19 mouse cellular contexts compared by ENCODE assay signal in the genomic region with DNA sequence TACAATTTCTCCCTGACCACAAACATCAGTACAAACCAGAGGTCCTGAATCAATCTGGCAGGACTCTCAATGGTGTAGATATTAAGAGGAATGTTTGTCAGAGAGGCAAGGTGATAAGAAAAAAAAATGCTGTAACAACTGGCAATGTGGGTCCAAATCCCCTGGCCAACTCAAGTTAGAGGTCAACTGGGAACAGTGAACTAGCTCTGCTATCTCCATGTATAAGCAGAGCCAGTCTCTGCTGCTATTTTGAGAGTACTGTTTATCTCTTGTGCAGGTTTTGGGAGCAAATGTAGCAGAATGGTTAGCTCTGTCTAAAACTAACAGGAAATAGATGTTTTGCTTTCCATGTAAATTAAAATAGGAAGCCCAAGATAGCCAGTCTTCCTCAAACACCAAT.
DNase-seq lines count a peak whose midpoint lies in the region; ATAC-seq and TF ChIP-seq lines count a peak whose summit lies in the region.
"Had no signal": no experiment of that assay in that cellular context is flagged by ENCODE, and none has a peak within 500 bp of the region (broad histone marks: within the 10 kb centered on the region; RNA-seq: fewer than 3 reads in every experiment).

No protein-coding gene starts in this region.

- intact Hi-C loops in heart, postnatal 10 days (cut with DNase I), result no loop called here

- no peak for ATAC-seq in liver, embryonic 12.5 days
- ATAC-seq in heart, embryonic 13.5 days (ENCODE audit: extremely low read depth, insufficient number of reproducible peaks, low FRiP score, low TSS enrichment), result no peak
- ATAC-seq: forebrain, embryonic 16.5 days; hindbrain, embryonic 16.5 days; inflammation-experienced regulatory T-cells, adult 6 months; intestine, postnatal 0 days had no signal

- no peaks in the 10 kb centered on the region for H3K79me2 ChIP-seq in liver, adult 2 months (ENCODE audit: control insufficient read depth, insufficient read depth, low read length)

- H3K27ac ChIP-seq in liver, adult 2 months (replicated peaks; ENCODE audit: insufficient read depth, low read depth, low read length), result no peak overlapping the region
- no peak overlapping the region for H3K27ac ChIP-seq in liver, embryonic 12.5 days
- H3K27ac ChIP-seq in heart, embryonic 13.5 days (replicated peaks), result peak overlapping the region; percentile 28; the same call in 1 of the 2 replicates
- H3K27ac ChIP-seq: embryonic facial prominence, embryonic 12.5 days; forebrain, embryonic 12.5 days; hindbrain, embryonic 12.5 days had no signal

- TF ChIP-seq POLR2A in liver, adult 2 months (IDR thresholded peaks at IDR 0.05; ENCODE audit: extremely low read depth, insufficient read depth, low read length), result no peak

- no peak overlapping the region for H3K4me2 ChIP-seq in liver, embryonic 12.5 days
- H3K4me2 ChIP-seq in heart, embryonic 13.5 days, result no peak overlapping the region
- H3K4me2 ChIP-seq: embryonic facial prominence, embryonic 12.5 days; forebrain, embryonic 12.5 days; hindbrain, embryonic 12.5 days had no signal

- H3K9me3 ChIP-seq in liver, embryonic 12.5 days (replicated peaks), result no peaks in the 10 kb centered on the region
- H3K9me3 ChIP-seq in heart, embryonic 13.5 days, result no peaks in the 10 kb centered on the region
- H3K9me3 ChIP-seq: embryonic facial prominence, embryonic 12.5 days; forebrain, embryonic 12.5 days; hindbrain, embryonic 12.5 days had no signal

- H3K36me3 ChIP-seq in liver, adult 2 months (ENCODE audit: control insufficient read depth, insufficient read depth, low read length), result no peaks in the 10 kb centered on the region
- no peaks in the 10 kb centered on the region for H3K36me3 ChIP-seq in liver, embryonic 12.5 days
- H3K36me3 ChIP-seq in heart, embryonic 13.5 days, result no peaks in the 10 kb centered on the region
- H3K36me3 ChIP-seq: embryonic facial prominence, embryonic 12.5 days; forebrain, embryonic 12.5 days; hindbrain, embryonic 12.5 days had no signal

- DNase-seq in liver, adult 2 months (ENCODE audit: extremely low read depth, low read depth, low spot score), result peak; percentile 43
- DNase-seq in heart, postnatal 10 days, result peak; percentile 30 to 31
- no peak for DNase-seq in cerebellum, postnatal 4 days (ENCODE audit: low spot score in 2 of 2)
- DNase-seq in frontal cortex, postnatal 36 days (ENCODE audit: low spot score in 2 of 2), result no peak
- DNase-seq: adrenal gland, adult 8-10 months; adrenal gland, postnatal 36 days; cerebellum, adult 2 months; cerebellum, postnatal 14 days; gastrocnemius, postnatal 14 days; kidney, adult 8-10 months had no signal

- H3K4me1 ChIP-seq in liver, adult 2 months (ENCODE audit: control insufficient read depth, insufficient read depth, low read length), result no peaks in the 10 kb centered on the region
- no peaks in the 10 kb centered on the region for H3K4me1 ChIP-seq in liver, embryonic 12.5 days
- H3K4me1 ChIP-seq in heart, embryonic 13.5 days, result peaks cover 13% of the 10 kb centered on the region
- H3K4me1 ChIP-seq: embryonic facial prominence, embryonic 12.5 days; hindbrain, embryonic 12.5 days had no signal

- H3K4me3 ChIP-seq in liver, adult 2 months (ENCODE audit: insufficient read depth, low read depth, low read length), result no peak overlapping the region
- no peak overlapping the region for H3K4me3 ChIP-seq in liver, embryonic 12.5 days
- H3K4me3 ChIP-seq in heart, embryonic 13.5 days, result no peak overlapping the region
- H3K4me3 ChIP-seq: embryonic facial prominence, embryonic 12.5 days; forebrain, embryonic 12.5 days; hindbrain, embryonic 12.5 days had no signal

- H3K9ac ChIP-seq in liver, adult 2 months (ENCODE audit: low read depth, low read length), result no peak overlapping the region
- no peak overlapping the region for H3K9ac ChIP-seq in liver, embryonic 12.5 days
- no peak overlapping the region for H3K9ac ChIP-seq in heart, embryonic 13.5 days
- H3K9ac ChIP-seq: embryonic facial prominence, embryonic 12.5 days; forebrain, embryonic 12.5 days; hindbrain, embryonic 12.5 days had no signal

- no peaks in the 10 kb centered on the region for H3K27me3 ChIP-seq in liver, adult 2 months (ENCODE audit: control insufficient read depth, insufficient read depth, low read length)
- H3K27me3 ChIP-seq in liver, embryonic 12.5 days (replicated peaks), result no peaks in the 10 kb centered on the region
- no peaks in the 10 kb centered on the region for H3K27me3 ChIP-seq in heart, embryonic 13.5 days (replicated peaks)
- H3K27me3 ChIP-seq: embryonic facial prominence, embryonic 12.5 days; forebrain, embryonic 12.5 days; hindbrain, embryonic 12.5 days had no signal

- TF ChIP-seq CTCF in liver, adult 2 months (IDR thresholded peaks at IDR 0.05; ENCODE audit: low read depth, low read length), result no peak

Comparison
In these comparisons a context has a peak if more than half of its experiments do, and no peak if none do; other contexts are left out.
1. DNase-seq: peak in liver, adult 2 months (single experiment) and heart, postnatal 10 days (2 of 2); none in cerebellum, postnatal 4 days (0 of 2) and frontal cortex, postnatal 36 days (0 of 2).